ENCODE assay signal across 9 mouse cellular contexts in genomic region chr13:117898052-117898451, GRCm38 (mm10).
DNase-seq lines count a peak whose midpoint lies in the region.
"Had no signal": no experiment of that assay in that cellular context is flagged by ENCODE, and none has a peak within 500 bp of the region (broad histone marks: within the 10 kb centered on the region; RNA-seq: fewer than 3 reads in every experiment).

No protein-coding gene starts in this region.

- intact Hi-C loops in left cerebral cortex, postnatal 36 days (cut with DNase I) = no loop called here

- DNase-seq in cerebellum, adult 8-10 months = peak; percentile 17
- DNase-seq in cerebellum, adult 11-12 months = no peak
- peak; percentile 10 to 15 for DNase-seq in left cerebral cortex, adult 9 months (ENCODE audit: low spot score in 2 of 2)
- DNase-seq in left cerebral cortex, postnatal 36 days (ENCODE audit: low spot score in 2 of 2) = no peak
- DNase-seq in 3T3-L1 (ENCODE audit: low read depth, low spot score) (peak; percentile 72), adipocyte (ENCODE audit: low spot score) (peak; percentile 55)
- DNase-seq in thymus, postnatal 25 days = no peak
- DNase-seq: gastrocnemius, postnatal 14 days; liver, embryonic 13.5 days had no signal

Comparison
In these comparisons a context has a peak if more than half of its experiments do, and no peak if none do; other contexts are left out.
1. DNase-seq: peak in cerebellum, adult 8-10 months (single experiment), left cerebral cortex, adult 9 months (2 of 2), 3T3-L1 (single experiment) and adipocyte (single experiment); none in cerebellum, adult 11-12 months (single experiment), left cerebral cortex, postnatal 36 days (0 of 2) and thymus, postnatal 25 days (single experiment).